Mouse (Mus musculus): ENCODE measurements around the gene Aph1a. TPM values are rescaled to one million over a fixed set of nuclear protein-coding genes. Genes with fewer than 3 reads are reported as not detected.

Gene Aph1a
- polyA plus RNA-seq, 1 experiment from 2014 or later = 33.3 TPM

GRCm38 (mm10) chr3:95943226-95943625 lies 49.5 kb downstream of the Aph1a start:
- H3K9me3 ChIP-seq (ENCODE audit: control insufficient read depth, low read length) = no peaks in the 10 kb centered on the region
- no peaks in the 10 kb centered on the region for H3K4me1 ChIP-seq (replicated peaks; ENCODE audit: control insufficient read depth, insufficient read depth, low read length)
- no peak overlapping the region for H3K9ac ChIP-seq (ENCODE audit: low read length)
- no peak overlapping the region for H3K27ac ChIP-seq (ENCODE audit: low read depth, low read length)
- no peak for ATAC-seq (replicated peaks; ENCODE audit: low FRiP score)
- no peaks in the 10 kb centered on the region for H3K27me3 ChIP-seq (ENCODE audit: control insufficient read depth, insufficient read depth, low read length)
- WGBS = 93% methylated on average over 7 of the region's 7 CpGs
- no peak for DNase-seq (ENCODE audit: low spot score)
- H3K4me2 ChIP-seq (ENCODE audit: low read depth, low read length, severe bottlenecking) = no peak overlapping the region
- H3K36me3 ChIP-seq (ENCODE audit: control insufficient read depth, insufficient read depth, low read length) = peaks cover 25% of the 10 kb centered on the region
- H3K4me3 ChIP-seq (ENCODE audit: low read depth, low read length) = no peak overlapping the region

- Histone ChIP-seq H3K4me1 (replicated peaks; ENCODE audit: control insufficient read depth, insufficient read depth, low read length) (no peaks in the 10 kb centered on the region), H3K9me3 (ENCODE audit: control insufficient read depth, low read length) (no peaks in the 10 kb centered on the region), H3K4me2 (ENCODE audit: low read depth, low read length, severe bottlenecking) (no peak overlapping the region), H3K36me3 (ENCODE audit: control insufficient read depth, insufficient read depth, low read length) (peaks cover 16% of the 10 kb centered on the region), H3K27ac (ENCODE audit: low read depth, low read length) (no peak overlapping the region), H3K27me3 (ENCODE audit: control insufficient read depth, insufficient read depth, low read length) (no peaks in the 10 kb centered on the region), H3K4me3 (ENCODE audit: low read depth, low read length) (no peak overlapping the region), H3K9ac (ENCODE audit: low read length) (no peak overlapping the region)
- ATAC-seq (replicated peaks; ENCODE audit: low FRiP score) = no peak
- DNase-seq (ENCODE audit: low spot score) = no peak
- 94% methylated on average over 8 of the region's 8 CpGs for WGBS
These were observed 51.0 kb downstream of the Aph1a start for GRCm38 (mm10) chr3:95944742-95945141.

GRCm38 (mm10) chr3:95945731-95946240 lies 52.0 kb downstream of the Aph1a start:
- Histone ChIP-seq H3K27ac (ENCODE audit: low read depth, low read length) (no peak overlapping the region), H3K27me3 (ENCODE audit: control insufficient read depth, insufficient read depth, low read length) (no peaks in the 10 kb centered on the region), H3K4me3 (ENCODE audit: low read depth, low read length) (no peak overlapping the region), H3K36me3 (ENCODE audit: control insufficient read depth, insufficient read depth, low read length) (peaks cover 12% of the 10 kb centered on the region), H3K4me2 (ENCODE audit: low read depth, low read length, severe bottlenecking) (no peak overlapping the region), H3K9me3 (ENCODE audit: control insufficient read depth, low read length) (no peaks in the 10 kb centered on the region), H3K4me1 (replicated peaks; ENCODE audit: control insufficient read depth, insufficient read depth, low read length) (no peaks in the 10 kb centered on the region), H3K9ac (ENCODE audit: low read length) (no peak overlapping the region)
- no peak for DNase-seq (ENCODE audit: low spot score)
- 87% methylated on average over 14 of the region's 14 CpGs for WGBS
- no peak for ATAC-seq (replicated peaks; ENCODE audit: low FRiP score)

Other genes with a start within 250 kb of the Aph1a start
- 66.8 and 69.9 TPM in 2 replicates for gene Mcl1, start 235.2 kb upstream of the Aph1a start, polyA plus RNA-seq (2014; fragmentation: Nextera tagmentation; extraction: Ambion mirVana)
- gene Adamtsl4, start 206.1 kb upstream of the Aph1a start, polyA plus RNA-seq (2014; fragmentation: Nextera tagmentation; extraction: Ambion mirVana) = 0.64 and 1.6 TPM in 2 replicates
- gene Ecm1, start 154.4 kb upstream of the Aph1a start, polyA plus RNA-seq (2014; fragmentation: Nextera tagmentation; extraction: Ambion mirVana) = 17.2 and 19.4 TPM in 2 replicates
- gene Tars2, start 133.8 kb upstream of the Aph1a start, polyA plus RNA-seq (2014; fragmentation: Nextera tagmentation; extraction: Ambion mirVana) = 54.9 and 61.6 TPM in 2 replicates
- 23.8 and 24.6 TPM in 2 replicates for gene Rprd2, start 75.1 kb upstream of the Aph1a start, polyA plus RNA-seq (2014; fragmentation: Nextera tagmentation; extraction: Ambion mirVana)
- 69.7 and 75.5 TPM in 2 replicates for gene Prpf3, start 38.1 kb upstream of the Aph1a start, polyA plus RNA-seq (2014; fragmentation: Nextera tagmentation; extraction: Ambion mirVana)
- gene Mrps21, start 22.4 kb upstream of the Aph1a start, polyA plus RNA-seq (2014; fragmentation: Nextera tagmentation; extraction: Ambion mirVana) = 317 and 322 TPM in 2 replicates
- gene Ciart, start 11.7 kb upstream of the Aph1a start, polyA plus RNA-seq (2014; fragmentation: Nextera tagmentation; extraction: Ambion mirVana) = 5.8 and 7.7 TPM in 2 replicates
- 7.5 and 10.3 TPM in 2 replicates for gene BC028528, start 2.0 kb upstream of the Aph1a start, polyA plus RNA-seq (2014; fragmentation: Nextera tagmentation; extraction: Ambion mirVana)
- 49.4 and 53.6 TPM in 2 replicates for gene Car14, start 10.7 kb downstream of the Aph1a start, polyA plus RNA-seq (2014; fragmentation: Nextera tagmentation; extraction: Ambion mirVana)
- 157 and 167 TPM in 2 replicates for gene Anp32e, start 35.3 kb downstream of the Aph1a start, polyA plus RNA-seq (2014; fragmentation: Nextera tagmentation; extraction: Ambion mirVana)
- gene Plekho1, start 102.0 kb downstream of the Aph1a start, polyA plus RNA-seq (2014; fragmentation: Nextera tagmentation; extraction: Ambion mirVana) = 82.5 and 85.6 TPM in 2 replicates
- 20.3 and 24.8 TPM in 2 replicates for gene Vps45, start 164.5 kb downstream of the Aph1a start, polyA plus RNA-seq (2014; fragmentation: Nextera tagmentation; extraction: Ambion mirVana)
- 11.0 and 11.3 TPM in 2 replicates for gene Otud7b, start 210.6 kb downstream of the Aph1a start, polyA plus RNA-seq (2014; fragmentation: Nextera tagmentation; extraction: Ambion mirVana)

All from forebrain, embryonic 11.5 days (tissue).